Mouse (Mus musculus): ENCODE measurements around the gene Olfr686. TPM values are rescaled to one million over a fixed set of nuclear protein-coding genes. Genes with fewer than 3 reads are reported as not detected.

Gene Olfr686
- polyA plus RNA-seq (2017; shearing (Covaris generic)): not detected

DNA sequence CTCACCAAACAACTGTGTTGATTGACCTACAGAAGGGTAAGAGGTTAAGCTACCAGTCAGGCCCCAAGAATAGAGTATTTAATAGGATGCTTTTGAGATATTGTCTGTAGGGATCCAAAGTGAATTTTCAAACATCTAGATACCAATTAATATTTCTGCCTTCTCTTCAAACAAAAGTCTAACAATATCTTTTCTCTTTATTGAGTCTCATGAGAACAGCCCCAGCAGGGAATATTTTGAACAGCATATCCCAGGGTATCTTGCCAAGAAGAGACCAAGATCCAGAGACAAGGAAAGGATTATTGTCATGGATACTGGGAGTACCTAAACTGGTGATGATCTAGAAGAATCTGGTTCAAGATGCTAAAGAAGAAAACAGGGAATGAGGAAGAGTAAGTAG is at the start of gene Olfr686:
Gene Olfr686, minus strand, starts transcription at position 101 of the 400 bp plus-strand sequence.
- no peak for ATAC-seq

GRCm38 (mm10) chr7:105256656-105257055 is 49.4 kb upstream of the Olfr686 start:
- ATAC-seq: no peak

GRCm38 (mm10) chr7:105248197-105248596 is 40.9 kb upstream of the Olfr686 start:
- ATAC-seq: no peak

DNA sequence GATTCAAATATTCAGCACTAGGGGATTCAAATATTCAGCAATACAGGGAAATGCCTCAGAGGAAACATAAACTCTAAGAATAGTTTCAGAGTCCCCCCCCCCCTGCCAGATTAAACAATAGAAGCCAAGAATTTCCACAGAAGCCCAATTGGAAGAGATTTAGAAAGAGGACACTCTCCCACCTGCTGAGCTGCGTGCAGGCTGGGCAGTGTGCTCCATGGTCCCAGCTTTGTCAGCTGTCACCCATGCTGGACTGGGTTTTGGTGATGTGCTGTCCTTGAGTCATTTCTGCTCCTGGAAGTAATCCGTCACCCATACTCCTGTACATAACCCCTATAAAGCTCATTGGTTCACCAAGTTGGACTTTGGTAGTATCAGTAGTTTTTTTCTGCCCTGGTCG is 40.4 kb upstream of the Olfr686 start:
- ATAC-seq: no peak

GRCm38 (mm10) chr7:105229386-105229785 is 22.1 kb upstream of the Olfr686 start:
- ATAC-seq: no peak

DNA sequence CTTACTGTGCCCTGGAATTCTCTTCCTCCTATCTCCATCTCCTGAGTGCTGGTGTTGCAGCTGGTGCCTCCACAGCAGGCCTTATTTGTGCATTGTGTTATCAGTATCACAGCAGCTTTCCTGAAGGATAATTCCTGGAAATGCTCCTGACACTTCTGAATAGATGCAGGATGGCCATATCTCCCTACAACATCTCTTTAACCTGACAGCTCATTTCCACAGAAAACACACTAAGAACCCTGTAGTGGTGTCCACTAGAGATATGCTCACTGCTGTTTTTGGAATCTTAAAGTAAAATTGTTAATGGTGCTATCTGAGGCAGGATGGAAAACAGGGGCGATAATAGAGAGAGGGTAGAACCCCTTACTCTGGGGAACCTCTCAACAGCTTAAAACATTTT is 20.9 kb upstream of the Olfr686 start:
- no peak for ATAC-seq

DNA sequence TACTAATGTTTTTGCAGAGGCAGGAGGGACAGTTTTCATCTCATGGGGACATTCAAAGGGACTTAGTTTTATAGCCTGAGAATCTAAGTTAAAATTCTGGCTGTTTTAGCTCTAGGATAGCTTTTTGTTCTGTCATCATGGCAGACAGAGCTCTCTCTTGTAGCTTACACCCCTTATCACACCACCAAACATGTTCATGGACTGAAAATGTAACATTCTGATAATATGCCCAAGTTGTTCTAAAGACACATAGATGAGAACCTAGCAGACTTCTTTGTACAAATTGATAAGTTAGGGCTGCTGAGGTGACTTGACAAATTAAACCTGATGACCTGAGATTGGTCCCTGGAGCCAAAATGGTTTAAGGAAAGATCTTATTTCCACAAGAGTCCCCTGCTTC is 19.4 kb upstream of the Olfr686 start:
- no peak for ATAC-seq

GRCm38 (mm10) chr7:105226072-105226471 is 18.8 kb upstream of the Olfr686 start:
- no peak for ATAC-seq

DNA sequence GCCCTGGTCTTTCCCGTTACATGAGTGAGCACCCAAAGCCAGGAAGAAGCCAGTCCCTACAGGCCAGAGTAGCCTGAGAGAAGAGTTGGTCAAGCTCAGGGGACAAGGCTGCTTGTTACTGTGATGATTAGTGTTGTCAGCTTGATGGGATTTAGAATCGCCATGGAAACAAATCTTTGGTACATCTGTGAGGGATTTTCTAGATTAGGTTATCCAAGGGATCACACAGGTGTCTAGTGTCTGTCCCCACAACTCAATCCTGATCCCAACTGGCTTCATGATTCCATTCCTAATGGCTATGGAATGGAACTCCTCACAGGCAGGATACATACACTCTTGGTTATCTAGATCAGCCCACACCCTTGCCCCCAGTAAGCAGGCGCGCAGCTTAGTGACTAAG is 11.0 kb upstream of the Olfr686 start:
- no peak for ATAC-seq

GRCm38 (mm10) chr7:105214761-105215160 is 7.5 kb upstream of the Olfr686 start:
- ATAC-seq: no peak

GRCm38 (mm10) chr7:105185912-105186311 is 21.4 kb downstream of the Olfr686 start, which contains the start of gene Olfr685:
TSS of gene Olfr685 (minus strand) at chr7:105186012.
- ATAC-seq: no peak

DNA sequence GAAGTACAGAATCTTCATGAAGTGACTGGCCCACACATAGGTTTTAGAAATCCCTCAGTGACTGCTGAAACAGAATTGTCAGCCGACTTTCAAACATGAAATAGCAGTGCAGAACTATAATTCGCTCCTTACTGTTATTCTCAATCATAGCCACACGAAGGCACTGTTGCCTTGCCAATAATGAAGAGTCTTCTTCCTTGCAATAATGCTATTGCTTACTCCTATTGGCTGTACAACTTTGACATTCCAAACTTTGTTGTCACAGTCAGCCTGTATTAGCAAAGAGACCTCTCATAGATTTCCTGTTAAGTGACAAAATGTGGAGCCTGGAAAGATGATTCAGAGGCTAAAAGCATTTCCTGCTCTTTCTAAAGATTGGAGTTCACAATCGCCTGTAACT is 36.5 kb downstream of the Olfr686 start:
- no peak for ATAC-seq

DNA sequence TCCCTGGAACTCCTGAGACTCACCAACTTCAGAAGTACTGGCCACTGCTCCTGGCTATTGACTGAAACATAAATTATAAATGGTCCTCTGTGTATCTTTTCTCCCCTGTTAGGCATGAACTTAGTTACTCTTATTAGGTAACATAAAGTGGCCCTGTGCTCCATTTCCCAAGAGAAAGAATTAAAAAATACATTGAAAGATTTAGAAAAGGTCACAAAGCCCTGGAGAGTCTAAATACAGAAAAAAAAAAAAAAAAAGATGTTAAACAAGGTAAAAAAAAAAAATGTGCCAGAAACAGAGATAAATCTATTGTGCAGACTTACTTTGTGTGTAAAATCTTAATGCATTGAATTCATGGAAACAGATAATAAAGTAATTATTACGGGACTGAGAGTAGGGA is 43.7 kb downstream of the Olfr686 start, which contains the start of gene Olfr684:
Gene Olfr684, minus strand, starts transcription at position 101 of the 400 bp plus-strand sequence.
- ATAC-seq: no peak

Other genes with a start within 250 kb of the Olfr686 start
- not detected for gene Olfr670, start 244.9 kb downstream of the Olfr686 start, polyA plus RNA-seq (2017; shearing (Covaris generic))
- gene Olfr671, start 228.4 kb downstream of the Olfr686 start, polyA plus RNA-seq (2017; shearing (Covaris generic)): not detected
- not detected for gene Olfr672, start 205.5 kb downstream of the Olfr686 start, polyA plus RNA-seq (2017; shearing (Covaris generic))
- gene Olfr675, start 179.0 kb downstream of the Olfr686 start, polyA plus RNA-seq (2017; shearing (Covaris generic)): not detected
- not detected for gene Olfr676, start 174.8 kb downstream of the Olfr686 start, polyA plus RNA-seq (2017; shearing (Covaris generic))
- not detected for gene Olfr677, start 156.1 kb downstream of the Olfr686 start, polyA plus RNA-seq (2017; shearing (Covaris generic))
- gene Olfr678, start 143.0 kb downstream of the Olfr686 start, polyA plus RNA-seq (2017; shearing (Covaris generic)): not detected
- not detected for gene Olfr679, start 126.3 kb downstream of the Olfr686 start, polyA plus RNA-seq (2017; shearing (Covaris generic))
- gene Olfr680-ps1, start 114.7 kb downstream of the Olfr686 start, polyA plus RNA-seq (2017; shearing (Covaris generic)): not detected
- gene Olfr681, start 90.6 kb downstream of the Olfr686 start, polyA plus RNA-seq (2017; shearing (Covaris generic)): not detected
- not detected for gene Olfr683, start 60.5 kb downstream of the Olfr686 start, polyA plus RNA-seq (2017; shearing (Covaris generic))
- gene Olfr684, start 43.8 kb downstream of the Olfr686 start, polyA plus RNA-seq (2017; shearing (Covaris generic)): not detected
- gene Olfr685, start 21.5 kb downstream of the Olfr686 start, polyA plus RNA-seq (2017; shearing (Covaris generic)): not detected
- not detected for gene Olfr688, start 80.6 kb upstream of the Olfr686 start, polyA plus RNA-seq (2017; shearing (Covaris generic))
- gene Olfr689, start 103.7 kb upstream of the Olfr686 start, polyA plus RNA-seq (2017; shearing (Covaris generic)): not detected
- not detected for gene Olfr690, start 126.6 kb upstream of the Olfr686 start, polyA plus RNA-seq (2017; shearing (Covaris generic))
- not detected for gene Olfr691, start 134.8 kb upstream of the Olfr686 start, polyA plus RNA-seq (2017; shearing (Covaris generic))
- not detected for gene Olfr692, start 160.7 kb upstream of the Olfr686 start, polyA plus RNA-seq (2017; shearing (Covaris generic))
- gene Gm5901, start 167.6 kb upstream of the Olfr686 start, polyA plus RNA-seq (2017; shearing (Covaris generic)): not detected
- gene Fam160a2, start 192.6 kb upstream of the Olfr686 start, polyA plus RNA-seq (2017; shearing (Covaris generic)): 10 to 100 TPM in 1 of 2 experiments, 1 to 10 TPM in 1; 9.6 to 27.0 TPM
- gene Cnga4, start 197.1 kb upstream of the Olfr686 start, polyA plus RNA-seq (2017; shearing (Covaris generic)): not detected
- gene Cckbr, start 218.2 kb upstream of the Olfr686 start, polyA plus RNA-seq (2017; shearing (Covaris generic)): not detected

Data from CD4-positive, CD25-positive, alpha-beta regulatory T cell, adult 4 months (primary cell).